Mouse (Mus musculus): Measurements from ENCODE around the gene Rpa1. TPM values are rescaled to one million over a fixed set of nuclear protein-coding genes. Genes with fewer than 3 reads are reported as not detected.
"Not testable (repeated sequence)": the region's sequence is repeated elsewhere in the genome, so short reads cannot be mapped to it uniquely, and the experiment has no call there.

Rpa1 gene
- polyA plus RNA-seq, 2 experiments, result 55.3 to 93.2 TPM

- ATAC-seq (ENCODE audit: insufficient read depth), result peak; percentile 78
- H3K27me3 ChIP-seq (ENCODE audit: control insufficient read depth, insufficient read depth, low read length), result no peaks in the 10 kb centered on the region
- H3K4me2 ChIP-seq (ENCODE audit: low read depth), result no peak overlapping the region
- H3K4me3 ChIP-seq (ENCODE audit: insufficient read depth in 1 of 2, low read depth in 2 of 2, low read length in 2 of 2), result no peak overlapping the region
- TF ChIP-seq CTCF (IDR thresholded peaks at IDR 0.05; ENCODE audit: low read depth), result no peak
- TF ChIP-seq EP300 (IDR thresholded peaks at IDR 0.05; ENCODE audit: low read depth), result peak; percentile 34; the same call in 1 of the 2 replicates
- H3K4me1 ChIP-seq (replicated peaks; ENCODE audit: control insufficient read depth in 2 of 2, insufficient read depth in 2 of 2, low read length in 1 of 2), result peaks cover 12 to 34% of the 10 kb centered on the region in 2 experiments
- peaks cover 39% of the 10 kb centered on the region for H3K36me3 ChIP-seq (replicated peaks; ENCODE audit: control insufficient read depth, insufficient read depth, low read depth)
- peak overlapping the region; percentile 4; the same call in 1 of the 2 replicates for H3K27ac ChIP-seq
- H3K9ac ChIP-seq (replicated peaks), result no peak overlapping the region
- WGBS (ENCODE audit: insufficient replicate concordance), result 37% methylated on average over 9 of the region's 9 CpGs
- no peaks in the 10 kb centered on the region for H3K9me3 ChIP-seq (ENCODE audit: control insufficient read depth, low read length)
- peak in 1 of 3 experiments; percentile 30 for DNase-seq (ENCODE audit: low read depth in 3 of 3, low spot score in 3 of 3)
These were observed 47.2 kb downstream of the Rpa1 start for GRCm38 (mm10) chr11:75300954-75301353.

- Histone ChIP-seq H3K4me1 (replicated peaks; ENCODE audit: control insufficient read depth in 2 of 2, insufficient read depth in 2 of 2, low read length in 1 of 2) (peaks cover 15 to 23% of the 10 kb centered on the region in 2 experiments), H3K9me3 (ENCODE audit: control insufficient read depth, low read length) (no peaks in the 10 kb centered on the region), H3K27ac (no peak overlapping the region), H3K4me2 (ENCODE audit: low read depth) (no peak overlapping the region), H3K9ac (replicated peaks) (no peak overlapping the region), H3K27me3 (ENCODE audit: control insufficient read depth, insufficient read depth, low read length) (no peaks in the 10 kb centered on the region), H3K4me3 (ENCODE audit: insufficient read depth in 1 of 2, low read depth in 2 of 2, low read length in 2 of 2) (no peak overlapping the region), H3K36me3 (replicated peaks; ENCODE audit: control insufficient read depth, insufficient read depth, low read depth) (peaks cover 32% of the 10 kb centered on the region)
- no peak for ATAC-seq (ENCODE audit: insufficient read depth)
- WGBS (ENCODE audit: insufficient replicate concordance), result 89% methylated on average over 10 of the region's 10 CpGs
- DNase-seq (ENCODE audit: low read depth in 3 of 3, low spot score in 3 of 3), result no peak
- TF ChIP-seq CTCF (IDR thresholded peaks at IDR 0.05; ENCODE audit: low read depth) (no peak), EP300 (IDR thresholded peaks at IDR 0.05; ENCODE audit: low read depth) (no peak)
These were observed 48.3 kb downstream of the Rpa1 start for GRCm38 (mm10) chr11:75299786-75300185.

DNA sequence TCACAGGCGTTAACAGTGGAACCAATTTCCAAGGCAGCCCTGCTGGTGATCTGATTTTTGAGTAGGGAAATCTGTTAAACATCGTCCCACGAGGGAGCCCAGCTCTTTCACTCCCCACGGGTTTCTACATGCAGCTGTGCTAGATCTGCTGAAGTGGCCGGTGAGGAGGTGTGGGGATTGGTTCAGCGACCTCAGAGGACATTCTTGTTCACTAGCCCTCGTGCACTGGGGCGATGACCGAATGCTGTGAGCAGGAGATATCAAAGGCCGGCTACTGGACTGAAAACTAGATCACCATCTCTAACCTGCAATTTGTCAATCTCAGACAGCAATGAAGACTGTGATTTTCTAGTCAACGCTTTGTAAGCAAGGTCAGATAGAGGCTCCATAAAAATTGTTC is 49.6 kb downstream of the Rpa1 start:
- peaks cover 32% of the 10 kb centered on the region for H3K36me3 ChIP-seq (replicated peaks; ENCODE audit: control insufficient read depth, insufficient read depth, low read depth)
- WGBS (ENCODE audit: insufficient replicate concordance), result 55% methylated on average over 11 of the region's 11 CpGs
- H3K4me3 ChIP-seq (ENCODE audit: insufficient read depth in 1 of 2, low read depth in 2 of 2, low read length in 2 of 2), result no peak overlapping the region
- no peak overlapping the region for H3K27ac ChIP-seq
- TF ChIP-seq CTCF (IDR thresholded peaks at IDR 0.05; ENCODE audit: low read depth) (no peak), EP300 (IDR thresholded peaks at IDR 0.05; ENCODE audit: low read depth) (no peak)
- H3K4me1 ChIP-seq (replicated peaks; ENCODE audit: control insufficient read depth in 2 of 2, insufficient read depth in 2 of 2, low read length in 1 of 2), result peaks cover 15 to 23% of the 10 kb centered on the region in 2 experiments
- DNase-seq (ENCODE audit: low read depth in 3 of 3, low spot score in 3 of 3) (no peak), ATAC-seq (ENCODE audit: insufficient read depth) (no peak)
- H3K27me3 ChIP-seq (ENCODE audit: control insufficient read depth, insufficient read depth, low read length), result no peaks in the 10 kb centered on the region; the same call in 1 of the 2 replicates
- H3K4me2 ChIP-seq (ENCODE audit: low read depth), result no peak overlapping the region
- H3K9ac ChIP-seq (replicated peaks), result no peak overlapping the region
- no peaks in the 10 kb centered on the region for H3K9me3 ChIP-seq (ENCODE audit: control insufficient read depth, low read length)

DNA sequence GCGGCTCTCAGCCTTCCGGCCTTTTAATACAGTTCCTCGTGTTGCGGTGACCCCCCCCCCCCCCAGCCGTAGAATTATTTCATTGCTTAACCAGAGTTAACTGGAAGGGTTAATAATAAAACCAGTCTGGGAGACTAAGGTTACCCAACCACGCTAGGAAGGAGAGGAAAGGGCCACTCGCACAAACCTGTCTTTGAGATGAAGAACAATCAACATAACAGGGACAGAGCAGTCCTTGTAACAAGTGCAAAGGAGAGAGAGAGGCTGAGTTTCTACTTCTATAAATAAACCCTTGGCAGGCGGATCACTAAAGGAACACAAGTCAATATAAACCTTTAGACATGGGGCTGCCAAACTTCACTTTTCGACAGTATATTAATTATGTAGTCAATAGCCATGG is 50.5 kb downstream of the Rpa1 start:
- Histone ChIP-seq H3K4me1 (replicated peaks; ENCODE audit: control insufficient read depth in 2 of 2, insufficient read depth in 2 of 2, low read length in 1 of 2) (peaks cover 15 to 23% of the 10 kb centered on the region in 2 experiments), H3K27ac (no peak overlapping the region), H3K36me3 (replicated peaks; ENCODE audit: control insufficient read depth, insufficient read depth, low read depth) (peaks cover 27% of the 10 kb centered on the region), H3K4me3 (ENCODE audit: insufficient read depth in 1 of 2, low read depth in 2 of 2, low read length in 2 of 2) (no peak overlapping the region), H3K27me3 (ENCODE audit: control insufficient read depth, insufficient read depth, low read length) (no peaks in the 10 kb centered on the region; the same call in 1 of the 2 replicates), H3K9ac (replicated peaks) (no peak overlapping the region), H3K4me2 (ENCODE audit: low read depth) (no peak overlapping the region), H3K9me3 (ENCODE audit: control insufficient read depth, low read length) (no peaks in the 10 kb centered on the region)
- 65% methylated on average over 9 of the region's 9 CpGs for WGBS (ENCODE audit: insufficient replicate concordance)
- DNase-seq (ENCODE audit: low read depth in 3 of 3, low spot score in 3 of 3), result no peak
- ATAC-seq (ENCODE audit: insufficient read depth), result no peak
- TF ChIP-seq EP300 (IDR thresholded peaks at IDR 0.05; ENCODE audit: low read depth), result no peak
- TF ChIP-seq CTCF (IDR thresholded peaks at IDR 0.05; ENCODE audit: low read depth), result no peak

DNA sequence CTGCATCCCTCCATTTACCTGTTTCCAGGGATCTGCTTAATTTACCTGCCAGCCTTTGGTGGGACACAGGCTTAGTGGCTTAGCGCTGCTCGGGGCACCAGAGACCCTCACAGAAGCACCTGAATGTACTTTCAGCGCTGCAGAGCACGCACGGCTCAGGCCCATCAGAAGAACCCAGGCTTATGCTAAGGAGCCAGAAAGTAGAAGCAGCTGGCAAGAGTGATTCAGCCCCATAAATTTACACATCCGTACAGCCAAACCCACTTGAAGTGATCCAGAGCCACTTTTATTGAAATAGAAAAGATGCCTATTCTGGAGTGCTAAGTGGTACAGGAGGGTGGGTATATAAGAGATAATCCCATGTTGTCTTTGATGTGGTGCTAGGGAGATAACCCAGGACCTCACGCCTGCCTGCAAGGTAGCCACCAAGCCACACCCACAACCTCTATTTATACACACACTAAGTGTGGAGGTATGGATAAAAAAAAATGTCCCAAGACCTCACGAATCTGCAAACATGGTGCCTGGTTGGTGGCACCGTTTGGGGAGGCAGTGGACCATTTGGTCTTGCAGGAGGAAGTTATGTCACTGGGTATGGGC is 51.6 kb downstream of the Rpa1 start:
- no peak overlapping the region for H3K4me2 ChIP-seq (ENCODE audit: low read depth)

GRCm38 (mm10) chr11:75295534-75295933 is 52.6 kb downstream of the Rpa1 start:
- Histone ChIP-seq H3K4me1 (replicated peaks; ENCODE audit: control insufficient read depth in 2 of 2, insufficient read depth in 2 of 2, low read length in 1 of 2) (peaks cover 9 to 12% of the 10 kb centered on the region in 2 experiments), H3K36me3 (replicated peaks; ENCODE audit: control insufficient read depth, insufficient read depth, low read depth) (peaks cover 11% of the 10 kb centered on the region)
- not testable (repeated sequence) for H3K27me3 ChIP-seq (ENCODE audit: control insufficient read depth, insufficient read depth, low read length); H3K4me3 ChIP-seq (ENCODE audit: insufficient read depth in 1 of 2, low read depth in 2 of 2, low read length in 2 of 2); H3K9ac ChIP-seq (replicated peaks); H3K27ac ChIP-seq; H3K9me3 ChIP-seq (ENCODE audit: control insufficient read depth, low read length); DNase-seq (ENCODE audit: low read depth in 3 of 3, low spot score in 3 of 3); H3K4me2 ChIP-seq (ENCODE audit: low read depth); ATAC-seq (ENCODE audit: insufficient read depth)
- 75% methylated on average over 5 of the region's 5 CpGs for WGBS (ENCODE audit: insufficient replicate concordance)

More for the DNA sequence above, 51.6 kb downstream of the Rpa1 start:
- peaks cover 8% of the 10 kb centered on the region for H3K27me3 ChIP-seq (ENCODE audit: control insufficient read depth, insufficient read depth, low read length)
- WGBS (ENCODE audit: insufficient replicate concordance), result 51% methylated on average over 9 of the region's 9 CpGs
- no peak overlapping the region for H3K27ac ChIP-seq
- no peak overlapping the region for H3K9ac ChIP-seq (replicated peaks)
- H3K9me3 ChIP-seq (ENCODE audit: control insufficient read depth, low read length), result no peaks in the 10 kb centered on the region
- DNase-seq (ENCODE audit: low read depth in 3 of 3, low spot score in 3 of 3) (no peak), ATAC-seq (ENCODE audit: insufficient read depth) (peak; percentile 57; the same call in 1 of the 2 replicates)
- TF ChIP-seq EP300 (IDR thresholded peaks at IDR 0.05; ENCODE audit: low read depth), result no peak
- TF ChIP-seq CTCF (IDR thresholded peaks at IDR 0.05; ENCODE audit: low read depth), result no peak
- peaks cover 15 to 18% of the 10 kb centered on the region in 2 experiments for H3K4me1 ChIP-seq (replicated peaks; ENCODE audit: control insufficient read depth in 2 of 2, insufficient read depth in 2 of 2, low read length in 1 of 2)
- H3K4me3 ChIP-seq (ENCODE audit: insufficient read depth in 1 of 2, low read depth in 2 of 2, low read length in 2 of 2), result no peak overlapping the region
- peaks cover 16% of the 10 kb centered on the region for H3K36me3 ChIP-seq (replicated peaks; ENCODE audit: control insufficient read depth, insufficient read depth, low read depth)

Data from liver, embryonic 14.5 days (tissue).